In the genomic region with DNA sequence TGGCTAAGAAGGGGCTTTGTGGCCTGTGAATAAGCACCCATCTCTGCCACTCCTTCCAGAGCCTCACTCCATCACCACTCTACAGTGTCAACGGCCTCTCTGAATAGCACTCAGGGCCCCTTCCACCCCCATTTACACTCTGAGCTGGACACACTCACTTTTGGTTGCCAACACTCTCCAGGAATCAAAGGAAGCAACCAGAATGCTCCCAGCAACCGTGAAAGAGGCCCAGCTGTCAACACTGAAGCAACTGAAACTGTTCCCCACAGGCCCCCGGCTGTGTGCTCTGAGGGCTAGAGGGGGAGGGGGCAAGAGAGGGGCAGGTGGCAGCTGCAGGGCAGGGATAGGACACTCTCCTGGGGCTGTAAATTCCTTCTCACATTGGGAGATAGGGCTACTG, we compare ENCODE assay signal across 9 mouse cellular contexts. TPM values are rescaled to one million over a fixed set of nuclear protein-coding genes. Genes with fewer than 3 reads are reported as not detected.
DNase-seq lines count a peak whose midpoint lies in the region; ATAC-seq lines count a peak whose summit lies in the region.
"Had no signal": no experiment of that assay in that cellular context is flagged by ENCODE, and none has a peak within 500 bp of the region (broad histone marks: within the 10 kb centered on the region; RNA-seq: fewer than 3 reads in every experiment).

No protein-coding gene starts in this region.

- H3K9ac ChIP-seq in heart, embryonic 15.5 days, result no peak overlapping the region
- H3K9ac ChIP-seq in embryonic facial prominence, embryonic 14.5 days (ENCODE audit: low read depth, low read length), result no peak overlapping the region
- 0 out of 2 replicates have a peak overlapping the region, but pooled peaks have one; percentile 9 for H3K9ac ChIP-seq in limb, embryonic 11.5 days (ENCODE audit: low read length)

- peaks cover 32% of the 10 kb centered on the region for H3K4me1 ChIP-seq in heart, embryonic 15.5 days (replicated peaks)
- 0 out of 2 replicates have a peak, but pooled peaks cover 6% of the 10 kb centered on the region for H3K4me1 ChIP-seq in embryonic facial prominence, embryonic 14.5 days (ENCODE audit: control insufficient read depth, insufficient read depth, low read length)
- H3K4me1 ChIP-seq in limb, embryonic 11.5 days (ENCODE audit: control insufficient read depth, insufficient read depth, low read length), result peaks cover 10% of the 10 kb centered on the region

- WGBS in heart, embryonic 15.5 days, result 8% methylated on average over 3 of the region's 3 CpGs
- 38% methylated on average over 3 of the region's 3 CpGs for WGBS in embryonic facial prominence, embryonic 14.5 days
- 26% methylated on average over 3 of the region's 3 CpGs for WGBS in limb, embryonic 11.5 days

- no peak overlapping the region for H3K4me3 ChIP-seq in heart, embryonic 15.5 days
- no peak overlapping the region for H3K4me3 ChIP-seq in embryonic facial prominence, embryonic 14.5 days (ENCODE audit: low read depth, low read length)
- H3K4me3 ChIP-seq in limb, embryonic 11.5 days (ENCODE audit: low read depth, low read length), result no peak overlapping the region

- H3K27ac ChIP-seq in heart, embryonic 15.5 days, result peak overlapping the region; percentile 25; the same call in 1 of the 2 replicates
- H3K27ac ChIP-seq in embryonic facial prominence, embryonic 14.5 days (replicated peaks; ENCODE audit: low read depth, low read length), result no peak overlapping the region; the same call in 1 of the 2 replicates
- H3K27ac ChIP-seq in limb, embryonic 11.5 days (replicated peaks; ENCODE audit: low read depth, low read length), result no peak overlapping the region; the same call in 1 of the 2 replicates

- no peaks in the 10 kb centered on the region; the same call in 1 of the 2 replicates for H3K9me3 ChIP-seq in heart, embryonic 15.5 days (replicated peaks)
- no peaks in the 10 kb centered on the region for H3K9me3 ChIP-seq in embryonic facial prominence, embryonic 14.5 days (ENCODE audit: control insufficient read depth, low read length)
- no peaks in the 10 kb centered on the region for H3K9me3 ChIP-seq in limb, embryonic 11.5 days (ENCODE audit: control insufficient read depth, low read length)

- intact Hi-C loops in heart, postnatal 36 days (cut with DNase I), result no loop called here

- H3K27me3 ChIP-seq in heart, embryonic 15.5 days, result peaks cover 32% of the 10 kb centered on the region
- H3K27me3 ChIP-seq in embryonic facial prominence, embryonic 14.5 days (replicated peaks; ENCODE audit: control insufficient read depth, insufficient read depth, low read length), result no peaks in the 10 kb centered on the region
- H3K27me3 ChIP-seq in limb, embryonic 11.5 days (ENCODE audit: control insufficient read depth, insufficient read depth, low read length), result no peaks in the 10 kb centered on the region

- no peak overlapping the region; the same call in 1 of the 2 replicates for H3K4me2 ChIP-seq in heart, embryonic 15.5 days
- H3K4me2 ChIP-seq in embryonic facial prominence, embryonic 14.5 days (ENCODE audit: low read depth, low read length), result no peak overlapping the region
- H3K4me2 ChIP-seq in limb, embryonic 11.5 days (ENCODE audit: low read depth, severe bottlenecking), result no peak overlapping the region

- no peaks in the 10 kb centered on the region for H3K36me3 ChIP-seq in heart, embryonic 15.5 days
- H3K36me3 ChIP-seq in embryonic facial prominence, embryonic 14.5 days (ENCODE audit: control insufficient read depth, insufficient read depth, low read length), result 0 out of 2 replicates have a peak, but pooled peaks cover 2% of the 10 kb centered on the region
- no peaks in the 10 kb centered on the region for H3K36me3 ChIP-seq in limb, embryonic 11.5 days (ENCODE audit: control insufficient read depth, insufficient read depth, low read length)

- ATAC-seq in heart, embryonic 15.5 days (replicated peaks; ENCODE audit: insufficient number of reproducible peaks, insufficient read depth, low FRiP score, low read depth), result peak; percentile 63
- peak; percentile 77; the same call in 1 of the 2 replicates for ATAC-seq in embryonic facial prominence, embryonic 14.5 days (ENCODE audit: low read depth)
- no peak for ATAC-seq in limb, embryonic 11.5 days (ENCODE audit: insufficient number of reproducible peaks, low FRiP score, low TSS enrichment, low read depth)

- DNase-seq in heart, postnatal 36 days, result no peak
- peak; percentile 75 for DNase-seq in embryonic facial prominence, embryonic 14.5 days (ENCODE audit: low spot score)
- no peak for DNase-seq in limb, embryonic 11.5 days (ENCODE audit: low spot score)
- peak; percentile 76 for DNase-seq in retina, postnatal 1 day
- no peak for DNase-seq in frontal cortex, adult 2 months (ENCODE audit: extremely low spot score in 1 of 2, low spot score in 1 of 2)
- DNase-seq in ovary, adult 18-20 months (ENCODE audit: low spot score), result no peak
- no peak for DNase-seq in adrenal gland, adult 18-20 months (ENCODE audit: low spot score in 2 of 2)
- DNase-seq: cerebellum, postnatal 25 days had no signal

RNA-seq across cellular contexts. Expression of gene Gper1, which starts 4.3 kb away (rescaled TPM):
- polyA plus RNA-seq in heart, embryonic 15.5 days (2015; fragmentation: Nextera tagmentation; extraction: Ambion mirVana), result 1.5 and 5.4 TPM in 2 replicates
- 1 to 10 TPM; 1.7 to 2.0 TPM for total RNA-seq in heart, postnatal 36 days (2021)
- polyA plus RNA-seq in embryonic facial prominence, embryonic 14.5 days (2014; fragmentation: Nextera tagmentation; extraction: Ambion mirVana), result 5.1 and 6.7 TPM in 2 replicates
- polyA plus RNA-seq in limb, embryonic 11.5 days (2014; fragmentation: Nextera tagmentation; extraction: Ambion mirVana), result 0.80 and 1.1 TPM in 2 replicates
- polyA plus RNA-seq in frontal cortex, adult 2 months (2012; rRNA removed), result 4.7 and 5.7 TPM in 2 replicates
- 1 to 10 TPM; 3.3 to 4.9 TPM for total RNA-seq in adrenal gland, adult 18-20 months (2021)

RNA-seq across cellular contexts. Expression of gene C130050O18Rik, which starts 13.6 kb away (rescaled TPM):
- 0.63 and 0.76 TPM in 2 replicates for polyA plus RNA-seq in heart, embryonic 15.5 days (2015; fragmentation: Nextera tagmentation; extraction: Ambion mirVana)
- total RNA-seq in heart, postnatal 36 days (2021), result under 1 TPM; 0.62 to 0.64 TPM
- polyA plus RNA-seq in embryonic facial prominence, embryonic 14.5 days (2014; fragmentation: Nextera tagmentation; extraction: Ambion mirVana), result 5.2 and 5.5 TPM in 2 replicates
- 0.62 and 0.89 TPM in 2 replicates for polyA plus RNA-seq in limb, embryonic 11.5 days (2014; fragmentation: Nextera tagmentation; extraction: Ambion mirVana)
- polyA plus RNA-seq in frontal cortex, adult 2 months (2012; rRNA removed), result 0.42 and 0.44 TPM in 2 replicates
- under 1 TPM; 0.53 to 0.93 TPM for total RNA-seq in adrenal gland, adult 18-20 months (2021)

RNA-seq across cellular contexts. Expression of gene Gpr146, which starts 41.1 kb away (rescaled TPM):
- 14.0 and 14.7 TPM in 2 replicates for polyA plus RNA-seq in heart, embryonic 15.5 days (2015; fragmentation: Nextera tagmentation; extraction: Ambion mirVana)
- 10 to 100 TPM; 43.6 to 56.2 TPM for total RNA-seq in heart, postnatal 36 days (2021)
- polyA plus RNA-seq in embryonic facial prominence, embryonic 14.5 days (2014; fragmentation: Nextera tagmentation; extraction: Ambion mirVana), result 2.0 and 2.8 TPM in 2 replicates
- 1.9 and 2.3 TPM in 2 replicates for polyA plus RNA-seq in limb, embryonic 11.5 days (2014; fragmentation: Nextera tagmentation; extraction: Ambion mirVana)
- 12.0 and 15.2 TPM in 2 replicates for polyA plus RNA-seq in frontal cortex, adult 2 months (2012; rRNA removed)
- total RNA-seq in adrenal gland, adult 18-20 months (2021), result 10 to 100 TPM; 11.0 to 23.9 TPM

RNA-seq across cellular contexts. Expression of gene 3110082I17Rik, which starts 41.7 kb away (rescaled TPM):
- polyA plus RNA-seq in heart, embryonic 15.5 days (2015; fragmentation: Nextera tagmentation; extraction: Ambion mirVana), result 15.5 and 19.5 TPM in 2 replicates
- 1 to 10 TPM; 4.7 to 5.5 TPM for total RNA-seq in heart, postnatal 36 days (2021)
- 24.7 and 30.9 TPM in 2 replicates for polyA plus RNA-seq in embryonic facial prominence, embryonic 14.5 days (2014; fragmentation: Nextera tagmentation; extraction: Ambion mirVana)
- 37.9 and 39.7 TPM in 2 replicates for polyA plus RNA-seq in limb, embryonic 11.5 days (2014; fragmentation: Nextera tagmentation; extraction: Ambion mirVana)
- 13.6 and 14.7 TPM in 2 replicates for polyA plus RNA-seq in frontal cortex, adult 2 months (2012; rRNA removed)
- total RNA-seq in adrenal gland, adult 18-20 months (2021), result 1 to 10 TPM; 8.0 to 8.4 TPM

Comparison
In these comparisons a context has a peak if more than half of its experiments do, and no peak if none do; other contexts are left out.
1. DNase-seq: peak in embryonic facial prominence, embryonic 14.5 days (single experiment) and retina, postnatal 1 day (single experiment); none in heart, postnatal 36 days (0 of 2), limb, embryonic 11.5 days (single experiment), frontal cortex, adult 2 months (0 of 2), ovary, adult 18-20 months (single experiment) and adrenal gland, adult 18-20 months (0 of 2).